Comparison of ENCODE assay signal across 22 mouse cellular contexts in the genomic region with DNA sequence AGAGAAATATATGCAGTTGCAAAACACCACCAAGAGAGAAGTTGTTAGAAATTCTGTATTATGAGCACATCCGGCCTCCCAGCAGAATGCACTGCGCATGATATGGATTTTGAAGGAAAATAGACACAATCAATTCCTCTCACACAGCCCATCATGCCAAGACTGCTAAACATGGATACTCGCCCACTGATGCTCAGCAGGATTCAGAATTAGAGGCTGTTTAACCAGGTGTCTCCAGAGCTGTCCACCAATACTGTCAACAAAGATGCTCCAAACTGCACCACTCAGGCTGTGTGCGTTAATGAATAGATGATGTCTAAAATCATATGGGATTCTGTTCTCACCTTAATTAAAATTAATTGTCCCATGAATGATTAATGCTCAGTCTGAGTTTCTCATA.
DNase-seq lines count a peak whose midpoint lies in the region; ATAC-seq and TF ChIP-seq lines count a peak whose summit lies in the region.
"Had no signal": no experiment of that assay in that cellular context is flagged by ENCODE, and none has a peak within 500 bp of the region (broad histone marks: within the 10 kb centered on the region; RNA-seq: fewer than 3 reads in every experiment).

No protein-coding gene starts in this region.

- H3K36me3 ChIP-seq in forebrain, embryonic 12.5 days (replicated peaks): no peaks in the 10 kb centered on the region
- no peaks in the 10 kb centered on the region for H3K36me3 ChIP-seq in forebrain, embryonic 13.5 days (ENCODE audit: poor library complexity, severe bottlenecking)
- no peaks in the 10 kb centered on the region for H3K36me3 ChIP-seq in hindbrain, postnatal 0 days (ENCODE audit: insufficient read depth, low read length)
- H3K36me3 ChIP-seq in hindbrain, embryonic 12.5 days: no peaks in the 10 kb centered on the region
- H3K36me3 ChIP-seq in midbrain, embryonic 15.5 days (replicated peaks): no peaks in the 10 kb centered on the region
- H3K36me3 ChIP-seq in midbrain, embryonic 11.5 days (ENCODE audit: control insufficient read depth, insufficient read depth, low read length): no peaks in the 10 kb centered on the region
- H3K36me3 ChIP-seq in heart, embryonic 11.5 days (ENCODE audit: control insufficient read depth, insufficient read depth, low read length): no peaks in the 10 kb centered on the region
- H3K36me3 ChIP-seq: embryonic facial prominence, embryonic 12.5 days; embryonic facial prominence, embryonic 15.5 days; forebrain, embryonic 15.5 days; heart, embryonic 13.5 days; hindbrain, embryonic 13.5 days had no signal

- no peaks in the 10 kb centered on the region for H3K4me1 ChIP-seq in forebrain, embryonic 12.5 days
- no peaks in the 10 kb centered on the region for H3K4me1 ChIP-seq in forebrain, embryonic 13.5 days
- H3K4me1 ChIP-seq in hindbrain, postnatal 0 days (ENCODE audit: insufficient read depth, low read length): no peaks in the 10 kb centered on the region
- H3K4me1 ChIP-seq in hindbrain, embryonic 12.5 days: no peaks in the 10 kb centered on the region
- H3K4me1 ChIP-seq in midbrain, embryonic 15.5 days: no peaks in the 10 kb centered on the region
- H3K4me1 ChIP-seq in midbrain, embryonic 11.5 days (ENCODE audit: control insufficient read depth, insufficient read depth, low read length): no peaks in the 10 kb centered on the region
- no peaks in the 10 kb centered on the region for H3K4me1 ChIP-seq in heart, embryonic 11.5 days (ENCODE audit: control insufficient read depth, insufficient read depth, low read length)
- H3K4me1 ChIP-seq: embryonic facial prominence, embryonic 12.5 days; embryonic facial prominence, embryonic 15.5 days; forebrain, embryonic 15.5 days; heart, embryonic 13.5 days; hindbrain, embryonic 13.5 days had no signal

- H3K4me2 ChIP-seq in forebrain, embryonic 12.5 days: no peak overlapping the region
- H3K4me2 ChIP-seq in forebrain, embryonic 13.5 days: no peak overlapping the region
- no peak overlapping the region for H3K4me2 ChIP-seq in hindbrain, postnatal 0 days (ENCODE audit: low read depth, low read length)
- no peak overlapping the region for H3K4me2 ChIP-seq in hindbrain, embryonic 12.5 days (replicated peaks)
- no peak overlapping the region for H3K4me2 ChIP-seq in midbrain, embryonic 15.5 days
- no peak overlapping the region for H3K4me2 ChIP-seq in midbrain, embryonic 11.5 days
- H3K4me2 ChIP-seq in heart, embryonic 11.5 days: no peak overlapping the region
- H3K4me2 ChIP-seq: embryonic facial prominence, embryonic 12.5 days; embryonic facial prominence, embryonic 15.5 days; forebrain, embryonic 15.5 days; heart, embryonic 13.5 days; hindbrain, embryonic 13.5 days had no signal

- H3K27me3 ChIP-seq in forebrain, embryonic 12.5 days: no peaks in the 10 kb centered on the region
- no peaks in the 10 kb centered on the region for H3K27me3 ChIP-seq in forebrain, embryonic 13.5 days
- H3K27me3 ChIP-seq in hindbrain, postnatal 0 days (ENCODE audit: insufficient read depth, low read length): no peaks in the 10 kb centered on the region
- H3K27me3 ChIP-seq in hindbrain, embryonic 12.5 days: no peaks in the 10 kb centered on the region
- H3K27me3 ChIP-seq in midbrain, embryonic 15.5 days (replicated peaks): no peaks in the 10 kb centered on the region
- H3K27me3 ChIP-seq in midbrain, embryonic 11.5 days (ENCODE audit: control insufficient read depth, insufficient read depth, low read length): no peaks in the 10 kb centered on the region
- no peaks in the 10 kb centered on the region for H3K27me3 ChIP-seq in heart, embryonic 11.5 days (ENCODE audit: control insufficient read depth, insufficient read depth, low read length)
- H3K27me3 ChIP-seq: embryonic facial prominence, embryonic 12.5 days; embryonic facial prominence, embryonic 15.5 days; forebrain, embryonic 15.5 days; heart, embryonic 13.5 days; hindbrain, embryonic 13.5 days had no signal

- no peak for TF ChIP-seq POLR2A in brain, embryonic 14.5 days (IDR thresholded peaks at IDR 0.05; ENCODE audit: borderline replicate concordance, extremely low read depth, insufficient read depth, insufficient read length, poor library complexity, severe bottlenecking)

- no peak overlapping the region for H3K27ac ChIP-seq in forebrain, embryonic 12.5 days
- no peak overlapping the region for H3K27ac ChIP-seq in forebrain, embryonic 13.5 days
- H3K27ac ChIP-seq in hindbrain, postnatal 0 days: no peak overlapping the region
- no peak overlapping the region for H3K27ac ChIP-seq in hindbrain, embryonic 12.5 days
- no peak overlapping the region for H3K27ac ChIP-seq in midbrain, embryonic 15.5 days
- no peak overlapping the region for H3K27ac ChIP-seq in midbrain, embryonic 11.5 days (ENCODE audit: low read depth, low read length)
- no peak overlapping the region for H3K27ac ChIP-seq in heart, embryonic 11.5 days (ENCODE audit: low read depth, low read length)
- H3K27ac ChIP-seq: embryonic facial prominence, embryonic 12.5 days; embryonic facial prominence, embryonic 15.5 days; forebrain, embryonic 15.5 days; heart, embryonic 13.5 days; hindbrain, embryonic 13.5 days had no signal

- H3K9ac ChIP-seq in forebrain, embryonic 12.5 days: no peak overlapping the region
- H3K9ac ChIP-seq in forebrain, embryonic 13.5 days: no peak overlapping the region
- H3K9ac ChIP-seq in hindbrain, postnatal 0 days (replicated peaks; ENCODE audit: low read length): no peak overlapping the region
- H3K9ac ChIP-seq in hindbrain, embryonic 12.5 days: no peak overlapping the region
- H3K9ac ChIP-seq in midbrain, embryonic 15.5 days: no peak overlapping the region
- no peak overlapping the region for H3K9ac ChIP-seq in midbrain, embryonic 11.5 days (ENCODE audit: low read length)
- no peak overlapping the region for H3K9ac ChIP-seq in heart, embryonic 11.5 days (ENCODE audit: low read depth, low read length)
- H3K9ac ChIP-seq: embryonic facial prominence, embryonic 12.5 days; embryonic facial prominence, embryonic 15.5 days; forebrain, embryonic 15.5 days; heart, embryonic 13.5 days; hindbrain, embryonic 13.5 days had no signal

- WGBS in forebrain, embryonic 12.5 days: 84% methylated on average over 4 of the region's 4 CpGs
- WGBS in forebrain, embryonic 13.5 days: 78% methylated on average over 4 of the region's 4 CpGs
- WGBS in hindbrain, postnatal 0 days: 67% methylated on average over 4 of the region's 4 CpGs
- WGBS in hindbrain, embryonic 12.5 days: 85% methylated on average over 4 of the region's 4 CpGs
- WGBS in midbrain, embryonic 15.5 days: 72% methylated on average over 4 of the region's 4 CpGs
- 91% methylated on average over 4 of the region's 4 CpGs for WGBS in midbrain, embryonic 11.5 days
- WGBS in heart, embryonic 11.5 days (ENCODE audit: insufficient replicate concordance): 88% methylated on average over 4 of the region's 4 CpGs

- H3K4me3 ChIP-seq in forebrain, embryonic 12.5 days (replicated peaks): no peak overlapping the region
- no peak overlapping the region for H3K4me3 ChIP-seq in forebrain, embryonic 13.5 days
- no peak overlapping the region for H3K4me3 ChIP-seq in hindbrain, postnatal 0 days (ENCODE audit: low read length)
- no peak overlapping the region for H3K4me3 ChIP-seq in hindbrain, embryonic 12.5 days
- H3K4me3 ChIP-seq in midbrain, embryonic 15.5 days: no peak overlapping the region
- H3K4me3 ChIP-seq in midbrain, embryonic 11.5 days (ENCODE audit: low read depth, low read length): no peak overlapping the region
- no peak overlapping the region for H3K4me3 ChIP-seq in heart, embryonic 11.5 days (ENCODE audit: low read depth, low read length)
- H3K4me3 ChIP-seq: embryonic facial prominence, embryonic 12.5 days; embryonic facial prominence, embryonic 15.5 days; forebrain, embryonic 15.5 days; heart, embryonic 13.5 days; hindbrain, embryonic 13.5 days had no signal

- peak; percentile 30 for DNase-seq in hindbrain, postnatal 0 days (ENCODE audit: low spot score)
- DNase-seq in midbrain, embryonic 11.5 days (ENCODE audit: low spot score, missing footprints): no peak
- peak; percentile 63 for DNase-seq in brain, embryonic 14.5 days (ENCODE audit: low read depth)
- DNase-seq: adrenal gland, adult 2 months; adrenal gland, postnatal 14 days; cerebellum, adult 2 months; gastrocnemius, postnatal 25 days; heart, adult 18-20 months; heart, postnatal 14 days; heart, postnatal 4 days had no signal

- peak; percentile 23; the same call in 1 of the 2 replicates for ATAC-seq in forebrain, embryonic 12.5 days (ENCODE audit: low FRiP score)
- ATAC-seq in forebrain, embryonic 13.5 days: no peak
- 0 out of 2 replicates have a peak, but pooled peaks have one; percentile 24 for ATAC-seq in hindbrain, postnatal 0 days
- ATAC-seq in hindbrain, embryonic 12.5 days (ENCODE audit: low FRiP score): no peak
- peak; percentile 63; the same call in 1 of the 2 replicates for ATAC-seq in midbrain, embryonic 15.5 days (replicated peaks)
- no peak for ATAC-seq in midbrain, embryonic 11.5 days (ENCODE audit: low FRiP score)
- ATAC-seq in heart, embryonic 11.5 days (replicated peaks; ENCODE audit: insufficient number of reproducible peaks, low FRiP score, low TSS enrichment): no peak
- ATAC-seq: CD4-positive, CD25-positive, alpha-beta regulatory T cell, adult 4 months; forebrain, embryonic 15.5 days; intestine, postnatal 0 days had no signal

- H3K9me3 ChIP-seq in forebrain, embryonic 12.5 days: no peaks in the 10 kb centered on the region
- no peaks in the 10 kb centered on the region for H3K9me3 ChIP-seq in forebrain, embryonic 13.5 days (replicated peaks)
- H3K9me3 ChIP-seq in hindbrain, postnatal 0 days (ENCODE audit: low read length): no peaks in the 10 kb centered on the region
- H3K9me3 ChIP-seq in hindbrain, embryonic 12.5 days (replicated peaks): no peaks in the 10 kb centered on the region
- H3K9me3 ChIP-seq in midbrain, embryonic 15.5 days: no peaks in the 10 kb centered on the region
- H3K9me3 ChIP-seq in midbrain, embryonic 11.5 days (ENCODE audit: control insufficient read depth, low read length): no peaks in the 10 kb centered on the region
- H3K9me3 ChIP-seq in heart, embryonic 11.5 days (replicated peaks; ENCODE audit: control insufficient read depth, low read length): no peaks in the 10 kb centered on the region
- H3K9me3 ChIP-seq: embryonic facial prominence, embryonic 12.5 days; embryonic facial prominence, embryonic 15.5 days; forebrain, embryonic 15.5 days; heart, embryonic 13.5 days; hindbrain, embryonic 13.5 days had no signal

- no peak for TF ChIP-seq CTCF in hindbrain, postnatal 0 days (IDR thresholded peaks at IDR 0.05; ENCODE audit: low read depth)
- TF ChIP-seq CTCF in brain, embryonic 14.5 days (IDR thresholded peaks at IDR 0.05; ENCODE audit: borderline replicate concordance, extremely low read depth, insufficient read depth, insufficient read length): no peak

Comparison
In these comparisons a context has a peak if more than half of its experiments do, and no peak if none do; other contexts are left out.
1. ATAC-seq: peak in forebrain, embryonic 12.5 days (single experiment), hindbrain, postnatal 0 days (single experiment) and midbrain, embryonic 15.5 days (single experiment); none in forebrain, embryonic 13.5 days (single experiment), hindbrain, embryonic 12.5 days (single experiment), midbrain, embryonic 11.5 days (single experiment) and heart, embryonic 11.5 days (single experiment).